Mouse (Mus musculus): ENCODE measurements around the gene Dip2c.

DNA sequence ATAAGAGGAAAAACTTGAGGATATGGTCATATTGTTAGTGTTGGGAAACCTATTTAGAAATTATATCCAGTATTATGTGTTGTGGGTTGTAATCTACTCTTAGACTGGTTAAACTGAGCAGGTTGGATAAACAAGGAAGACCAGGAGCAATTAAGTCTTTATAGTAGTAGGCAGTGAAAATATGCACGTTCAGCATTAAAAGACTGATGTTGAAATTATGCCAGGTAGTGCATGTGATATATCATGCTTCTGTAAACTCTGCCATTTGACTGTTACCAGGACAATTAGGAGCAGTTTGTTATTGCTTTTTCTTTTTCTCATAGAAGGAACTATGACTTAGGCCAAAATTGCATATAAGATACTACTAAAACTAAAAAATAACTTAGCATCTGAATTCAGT, 285.8 kb downstream of the Dip2c start:
- TF ChIP-seq ZC3H11A (IDR thresholded peaks at IDR 0.05; ENCODE audit: borderline replicate concordance, low read depth, low read length) (no peak), CHD2 (IDR thresholded peaks at IDR 0.05; ENCODE audit: low read depth, low read length) (no peak), MAFK (IDR thresholded peaks at IDR 0.05; ENCODE audit: insufficient read depth, low read depth, low read length) (peak; percentile 56; the same call in 1 of the 2 replicates), HCFC1 (IDR thresholded peaks at IDR 0.05; ENCODE audit: borderline replicate concordance, insufficient read depth, low read length) (no peak)

Data from ES-E14 (cell line).